Mouse (Mus musculus) limb, embryonic 10.5 days (tissue): ENCODE data around the gene Syngr3. TPM values are rescaled to one million over a fixed set of nuclear protein-coding genes. Genes with fewer than 3 reads are reported as not detected.

ENCODE experiments used
- DNase-seq: peaks from one replicate; pipeline ENCODE4 v3.0.0-alpha.2; 2017; ENCODE audit warnings: low spot score
- H3K27ac ChIP-seq: fragments of 300-500 bp; sonication (generic); 2 replicates; pipeline ENCODE4 v1.5.1; 2016; ENCODE audit warnings: mild to moderate bottlenecking
- H3K27me3 ChIP-seq: fragments of 300-500 bp; sonication (generic); 2 replicates; pipeline ENCODE4 v1.6.1; 2016; ENCODE audit warnings: low read depth, mild to moderate bottlenecking; ENCODE audit not compliant: poor library complexity, severe bottlenecking
- H3K36me3 ChIP-seq: fragments of 300-500 bp; sonication (generic); 2 replicates; pipeline ENCODE4 v1.6.1; 2016; ENCODE audit warnings: mild to moderate bottlenecking, moderate library complexity
- H3K4me1 ChIP-seq: fragments of 300-500 bp; sonication (generic); 2 replicates; pipeline ENCODE4 v1.6.1; 2016
- H3K4me3 ChIP-seq: fragments of 300-500 bp; sonication (generic); 2 replicates; pipeline ENCODE4 v1.5.1; 2016; ENCODE audit warnings: mild to moderate bottlenecking, moderate library complexity
- H3K9me3 ChIP-seq: fragments of 300-500 bp; sonication (generic); replicated peaks from 2 replicates; pipeline ENCODE4 v1.6.1; 2016; ENCODE audit warnings: mild to moderate bottlenecking
- WGBS: fragments of 180-500 bp; shearing (Covaris S2); methylation state at CpG from one replicate; pipeline ENCODE4 v1.1.7; 2016; 5-methylcytosine and 5-hydroxymethylcytosine counted together
- polyA plus RNA-seq: library from polyadenylated mRNA; unstranded; fragments of >200 nt; fragmentation: Nextera tagmentation; extraction: Ambion mirVana; gene quantifications from 2 replicates; pipeline ENCODE4 v1.2.1, GENCODE M21; 2016

Gene Syngr3
- 5.2 and 7.0 TPM in 2 replicates for polyA plus RNA-seq

GRCm38 (mm10) chr17:24689251-24690081 is at the start of gene Syngr3:
TSS of gene Syngr3 (minus strand) at chr17:24689955.
- peak within 1 kb of the TSS; percentile 81 for H3K4me3 ChIP-seq
- H3K36me3 ChIP-seq, result peaks cover 22% of the 10 kb centered on the region
- peaks cover 31% of the 10 kb centered on the region for H3K4me1 ChIP-seq
- WGBS, result 1% methylated on average over 54 of the region's 55 CpGs
- H3K27ac ChIP-seq, result peak within 1 kb of the TSS; percentile 73; the same call in 1 of the 2 replicates
- no peaks in the 10 kb centered on the region for H3K9me3 ChIP-seq
- peak; percentile 59 for DNase-seq
- peaks cover 64% of the 10 kb centered on the region for H3K27me3 ChIP-seq

GRCm38 (mm10) chr17:24738238-24738637 is 48.5 kb upstream of the Syngr3 start:
- Histone ChIP-seq H3K9me3 (no peaks in the 10 kb centered on the region), H3K36me3 (peaks cover 30% of the 10 kb centered on the region), H3K4me3 (no peak overlapping the region), H3K27me3 (no peaks in the 10 kb centered on the region), H3K4me1 (peaks cover 16% of the 10 kb centered on the region), H3K27ac (no peak overlapping the region)
- DNase-seq, result no peak
- WGBS, result 91% methylated on average over 4 of the region's 4 CpGs

- Histone ChIP-seq H3K4me1 (peaks cover 16% of the 10 kb centered on the region), H3K4me3 (peak overlapping the region; percentile 73), H3K9me3 (no peaks in the 10 kb centered on the region), H3K27me3 (no peaks in the 10 kb centered on the region), H3K36me3 (peaks cover 25% of the 10 kb centered on the region), H3K27ac (peak overlapping the region; percentile 77; the same call in 1 of the 2 replicates)
- DNase-seq, result no peak
- 31% methylated on average over 8 of the region's 8 CpGs for WGBS
Observed at GRCm38 (mm10) chr17:24737135-24737810, 47.5 kb upstream of the Syngr3 start.

- DNase-seq, result peak; percentile 91
Observed at GRCm38 (mm10) chr17:24736330-24737051, 46.7 kb upstream of the Syngr3 start, which contains the start of gene Msrb1. TSS of gene Msrb1 (plus strand) at chr17:24736642.

GRCm38 (mm10) chr17:24735446-24735845 is 45.7 kb upstream of the Syngr3 start:
- Histone ChIP-seq H3K4me1 (peaks cover 16% of the 10 kb centered on the region), H3K27me3 (no peaks in the 10 kb centered on the region), H3K36me3 (peaks cover 9% of the 10 kb centered on the region), H3K4me3 (no peak overlapping the region; the same call in 1 of the 2 replicates), H3K27ac (0 out of 2 replicates have a peak overlapping the region, but pooled peaks have one; percentile 77), H3K9me3 (no peaks in the 10 kb centered on the region)
- WGBS, result 88% methylated on average over 7 of the region's 7 CpGs
- no peak for DNase-seq

More at GRCm38 (mm10) chr17:24736330-24737051, 46.7 kb upstream of the Syngr3 start, which contains the start of gene Msrb1:
- Histone ChIP-seq H3K27ac (peak within 1 kb of the TSS; percentile 77), H3K36me3 (peaks cover 17% of the 10 kb centered on the region), H3K4me3 (peak within 1 kb of the TSS; percentile 73), H3K4me1 (peaks cover 16% of the 10 kb centered on the region), H3K27me3 (no peaks in the 10 kb centered on the region), H3K9me3 (no peaks in the 10 kb centered on the region)
- WGBS, result 2% methylated on average over 29 of the region's 29 CpGs

- Histone ChIP-seq H3K4me1 (peaks cover 16% of the 10 kb centered on the region), H3K27ac (no peak overlapping the region), H3K4me3 (no peak overlapping the region), H3K36me3 (0 out of 2 replicates have a peak, but pooled peaks cover under 1% of the 10 kb centered on the region), H3K27me3 (no peaks in the 10 kb centered on the region), H3K9me3 (no peaks in the 10 kb centered on the region)
- no peak for DNase-seq
- WGBS, result 94% methylated on average over 1 of the region's 1 CpGs
Observed at GRCm38 (mm10) chr17:24734513-24734912, 44.8 kb upstream of the Syngr3 start.

- no peak overlapping the region for H3K27ac ChIP-seq
- DNase-seq, result no peak
- H3K9me3 ChIP-seq, result no peaks in the 10 kb centered on the region
- H3K4me1 ChIP-seq, result peaks cover 16% of the 10 kb centered on the region
- H3K36me3 ChIP-seq, result no peaks in the 10 kb centered on the region
- H3K4me3 ChIP-seq, result no peak overlapping the region
- WGBS, result 89% methylated on average over 21 of the region's 21 CpGs
- H3K27me3 ChIP-seq, result no peaks in the 10 kb centered on the region
Observed at GRCm38 (mm10) chr17:24733434-24734050, 43.8 kb upstream of the Syngr3 start.

- peaks cover 19% of the 10 kb centered on the region for H3K4me1 ChIP-seq
- H3K36me3 ChIP-seq, result no peaks in the 10 kb centered on the region
- WGBS, result 83% methylated on average over 12 of the region's 12 CpGs
- H3K9me3 ChIP-seq, result no peaks in the 10 kb centered on the region
- H3K4me3 ChIP-seq, result no peak overlapping the region
- H3K27me3 ChIP-seq, result no peaks in the 10 kb centered on the region
- H3K27ac ChIP-seq, result no peak overlapping the region
- no peak for DNase-seq
Observed at GRCm38 (mm10) chr17:24732233-24732935, 42.6 kb upstream of the Syngr3 start.

GRCm38 (mm10) chr17:24730787-24731186 is 41.0 kb upstream of the Syngr3 start:
- no peak for DNase-seq
- H3K4me3 ChIP-seq, result no peak overlapping the region
- H3K27me3 ChIP-seq, result no peaks in the 10 kb centered on the region
- H3K36me3 ChIP-seq, result no peaks in the 10 kb centered on the region
- no peaks in the 10 kb centered on the region for H3K9me3 ChIP-seq
- H3K27ac ChIP-seq, result no peak overlapping the region
- H3K4me1 ChIP-seq, result peaks cover 6% of the 10 kb centered on the region; the same call in 1 of the 2 replicates
- WGBS, result 84% methylated on average over 14 of the region's 14 CpGs

- no peaks in the 10 kb centered on the region for H3K9me3 ChIP-seq
- 91% methylated on average over 6 of the region's 6 CpGs for WGBS
- peaks cover 4% of the 10 kb centered on the region; the same call in 1 of the 2 replicates for H3K4me1 ChIP-seq
- H3K36me3 ChIP-seq, result no peaks in the 10 kb centered on the region
- no peak for DNase-seq
- no peak overlapping the region for H3K4me3 ChIP-seq
- H3K27ac ChIP-seq, result no peak overlapping the region
- no peaks in the 10 kb centered on the region for H3K27me3 ChIP-seq
Observed at GRCm38 (mm10) chr17:24729067-24729466, 39.3 kb upstream of the Syngr3 start.

- no peak overlapping the region for H3K27ac ChIP-seq
- H3K9me3 ChIP-seq, result no peaks in the 10 kb centered on the region
- H3K27me3 ChIP-seq, result no peaks in the 10 kb centered on the region
- 76% methylated on average over 17 of the region's 17 CpGs for WGBS
- no peaks in the 10 kb centered on the region for H3K36me3 ChIP-seq
- peaks cover 11% of the 10 kb centered on the region for H3K4me1 ChIP-seq
- H3K4me3 ChIP-seq, result no peak overlapping the region
- DNase-seq, result no peak
Observed at GRCm38 (mm10) chr17:24728184-24728583, 38.4 kb upstream of the Syngr3 start.

- Histone ChIP-seq H3K9me3 (no peaks in the 10 kb centered on the region), H3K27ac (no peak within 1 kb of the TSS), H3K27me3 (no peaks in the 10 kb centered on the region), H3K36me3 (peaks cover 1% of the 10 kb centered on the region), H3K4me3 (no peak within 1 kb of the TSS), H3K4me1 (peaks cover 17% of the 10 kb centered on the region)
- WGBS, result 76% methylated on average over 2 of the region's 2 CpGs
- no peak for DNase-seq
Observed at GRCm38 (mm10) chr17:24727618-24728017, 37.9 kb upstream of the Syngr3 start, which contains the start of gene Rpl3l. TSS of gene Rpl3l (plus strand) at chr17:24727820.
